Mouse (Mus musculus) cortical plate, adult 2 months (tissue): ENCODE results near the gene Rtn4rl2.

Experiments
- CTCF ChIP-seq: fragments of 200-500 bp; IDR thresholded peaks from 2 replicates; pipeline ENCODE4 v1.5.1; 2011; ENCODE audit warnings: mild to moderate bottlenecking, control low read depth, low read length; ENCODE audit not compliant: insufficient read depth; ENCODE audit errors: extremely low read depth
- POLR2A ChIP-seq: fragments of 200-500 bp; IDR thresholded peaks from 2 replicates; pipeline ENCODE4 v1.6.1; 2011; ENCODE audit warnings: mild to moderate bottlenecking, low read length, control low read depth; ENCODE audit not compliant: insufficient read depth; ENCODE audit errors: extremely low read depth

GRCm38 (mm10) chr2:84827283-84827920, 59.1 kb downstream of the Rtn4rl2 start:
- TF ChIP-seq CTCF (no peak), POLR2A (no peak)
